Mouse (Mus musculus): ENCODE results near the gene Dnah17. TPM values are rescaled to one million over a fixed set of nuclear protein-coding genes. Genes with fewer than 3 reads are reported as not detected.

Gene Dnah17
- polyA plus RNA-seq, 1 experiment from 2014 or later, result 0.04 TPM

DNA sequence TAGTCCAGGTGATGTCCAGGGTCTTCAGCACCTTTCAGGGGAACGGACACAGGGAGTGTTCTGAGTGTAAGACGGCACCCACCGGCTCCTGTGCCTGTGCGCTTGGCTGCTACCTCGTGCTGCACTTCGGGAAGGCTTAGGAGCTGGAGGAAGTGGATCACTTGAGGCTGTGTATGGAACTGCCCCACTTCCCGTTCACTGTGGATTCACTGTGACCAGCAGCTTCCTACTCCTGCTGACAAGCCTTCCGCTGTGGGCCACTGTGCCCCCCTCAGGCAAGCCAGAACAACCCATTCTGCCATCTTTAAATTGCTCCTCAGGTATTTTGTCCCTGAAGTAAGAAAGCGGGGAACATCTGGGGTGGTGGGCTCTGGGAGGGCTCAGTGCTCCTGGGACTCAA, 35.4 kb downstream of the Dnah17 start:
- Histone ChIP-seq H3K4me2 (replicated peaks; ENCODE audit: low read depth) (no peak overlapping the region), H3K27ac (replicated peaks) (no peak overlapping the region), H3K9me3 (ENCODE audit: control insufficient read depth, low read length) (no peaks in the 10 kb centered on the region), H3K36me3 (ENCODE audit: control insufficient read depth, insufficient read depth, low read length) (no peaks in the 10 kb centered on the region), H3K4me1 (replicated peaks; ENCODE audit: control insufficient read depth, insufficient read depth) (no peaks in the 10 kb centered on the region), H3K9ac (ENCODE audit: low read length) (no peak overlapping the region), H3K27me3 (ENCODE audit: control insufficient read depth, insufficient read depth, low read length) (no peaks in the 10 kb centered on the region), H3K4me3 (ENCODE audit: low read depth, low read length) (no peak overlapping the region)
- DNase-seq (ENCODE audit: low spot score) (no peak), ATAC-seq (ENCODE audit: low FRiP score, low TSS enrichment) (no peak)
- 86% methylated on average over 9 of the region's 9 CpGs for WGBS
- TF ChIP-seq CTCF (IDR thresholded peaks at IDR 0.05; ENCODE audit: low read depth), result no peak
- TF ChIP-seq EP300 (optimal IDR thresholded peaks at IDR 0.05), result no peak

DNA sequence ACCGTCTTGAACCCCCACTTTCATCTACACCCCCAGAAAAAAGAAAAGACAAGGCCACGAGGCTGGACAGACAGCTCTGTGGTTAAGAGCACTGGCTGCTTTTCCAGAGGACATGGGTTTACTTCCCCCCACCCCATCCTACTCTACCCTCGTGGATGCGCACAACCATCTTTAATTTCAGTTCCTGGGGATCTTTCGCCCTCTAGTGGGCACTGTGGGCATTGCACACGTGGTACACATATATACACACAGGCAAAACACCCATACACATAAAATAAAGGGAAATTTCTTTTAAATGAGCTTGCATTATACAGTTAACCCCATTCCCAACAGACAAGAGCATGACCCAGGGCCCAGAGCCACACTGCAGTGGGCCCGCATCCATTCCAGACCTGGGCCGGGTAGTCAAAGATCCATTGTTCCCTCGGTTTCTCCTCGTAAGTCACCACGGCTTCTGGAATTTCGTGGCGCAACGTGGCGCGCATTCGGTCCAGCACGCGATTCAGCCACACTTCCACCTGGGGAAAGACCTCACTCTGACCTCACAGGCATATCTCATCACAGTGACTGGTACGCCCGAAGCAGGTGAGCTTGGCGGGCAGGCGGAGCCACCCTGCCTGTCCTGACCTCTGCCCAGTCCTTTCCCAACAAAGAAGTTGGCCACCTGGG, 39.3 kb downstream of the Dnah17 start:
- no peaks in the 10 kb centered on the region for H3K9me3 ChIP-seq (ENCODE audit: control insufficient read depth, low read length)
- TF ChIP-seq CTCF (IDR thresholded peaks at IDR 0.05; ENCODE audit: low read depth) (peak; percentile 70), EP300 (optimal IDR thresholded peaks at IDR 0.05) (no peak)
- H3K27me3 ChIP-seq (ENCODE audit: control insufficient read depth, insufficient read depth, low read length), result no peaks in the 10 kb centered on the region
- no peak overlapping the region for H3K4me2 ChIP-seq (replicated peaks; ENCODE audit: low read depth)
- no peak for ATAC-seq (ENCODE audit: low FRiP score, low TSS enrichment)
- H3K36me3 ChIP-seq (ENCODE audit: control insufficient read depth, insufficient read depth, low read length), result no peaks in the 10 kb centered on the region
- H3K9ac ChIP-seq (ENCODE audit: low read length), result no peak overlapping the region
- no peak overlapping the region for H3K27ac ChIP-seq (replicated peaks)
- no peak for DNase-seq (ENCODE audit: low spot score)
- WGBS, result 87% methylated on average over 23 of the region's 23 CpGs
- H3K4me3 ChIP-seq (ENCODE audit: low read depth, low read length), result no peak overlapping the region
- H3K4me1 ChIP-seq (replicated peaks; ENCODE audit: control insufficient read depth, insufficient read depth), result no peaks in the 10 kb centered on the region

DNA sequence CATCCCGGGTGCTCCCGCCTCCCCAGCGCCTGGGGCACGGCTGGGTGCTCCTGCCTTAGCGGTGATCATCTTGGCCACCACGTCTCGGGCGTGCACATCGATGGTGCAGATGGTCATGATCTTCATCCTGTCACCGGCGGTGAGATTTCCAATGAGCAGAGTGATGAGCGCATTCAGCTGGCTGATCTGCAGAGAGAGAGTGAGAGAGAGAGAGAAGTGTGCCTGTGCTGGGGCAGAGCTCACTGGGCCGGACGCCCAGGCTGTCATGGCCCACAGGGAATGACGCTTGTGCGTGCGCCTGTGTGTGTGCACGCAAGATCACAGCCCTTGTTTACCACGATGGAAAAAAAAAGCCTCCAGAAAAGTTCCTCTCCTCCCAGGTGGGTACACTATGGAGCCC, 41.5 kb downstream of the Dnah17 start:
- WGBS, result 70% methylated on average over 19 of the region's 19 CpGs
- no peak overlapping the region for H3K9ac ChIP-seq (ENCODE audit: low read length)
- no peak overlapping the region for H3K4me2 ChIP-seq (replicated peaks; ENCODE audit: low read depth)
- H3K27ac ChIP-seq (replicated peaks), result no peak overlapping the region
- H3K36me3 ChIP-seq (ENCODE audit: control insufficient read depth, insufficient read depth, low read length), result no peaks in the 10 kb centered on the region
- DNase-seq (ENCODE audit: low spot score) (no peak), ATAC-seq (ENCODE audit: low FRiP score, low TSS enrichment) (no peak)
- H3K27me3 ChIP-seq (ENCODE audit: control insufficient read depth, insufficient read depth, low read length), result no peaks in the 10 kb centered on the region
- no peak overlapping the region for H3K4me3 ChIP-seq (ENCODE audit: low read depth, low read length)
- H3K9me3 ChIP-seq (ENCODE audit: control insufficient read depth, low read length), result no peaks in the 10 kb centered on the region
- no peak for TF ChIP-seq EP300 (optimal IDR thresholded peaks at IDR 0.05)
- TF ChIP-seq CTCF (IDR thresholded peaks at IDR 0.05; ENCODE audit: low read depth), result no peak
- no peaks in the 10 kb centered on the region for H3K4me1 ChIP-seq (replicated peaks; ENCODE audit: control insufficient read depth, insufficient read depth)

DNA sequence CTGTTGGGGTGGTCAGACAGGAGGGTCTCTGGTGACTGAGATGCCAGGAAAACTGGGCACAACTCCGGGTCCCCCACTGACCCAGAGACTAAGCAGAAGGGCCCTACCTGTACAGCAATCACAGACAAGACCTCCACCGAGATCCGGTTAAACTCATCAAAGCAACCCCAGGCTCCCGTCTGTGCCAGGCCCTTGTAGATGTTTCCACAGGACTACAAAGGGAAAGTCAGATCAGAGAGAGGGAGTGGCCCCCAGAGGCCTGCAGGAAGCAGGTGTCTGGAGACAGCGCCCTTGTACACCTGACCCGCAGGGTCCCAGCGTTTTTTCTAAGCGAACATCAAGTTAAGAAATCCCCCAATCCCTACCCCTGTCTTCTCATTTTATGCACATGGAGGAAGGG, 44.5 kb downstream of the Dnah17 start:
- no peak for ATAC-seq (ENCODE audit: low FRiP score, low TSS enrichment)
- no peaks in the 10 kb centered on the region for H3K27me3 ChIP-seq (ENCODE audit: control insufficient read depth, insufficient read depth, low read length)
- H3K9ac ChIP-seq (ENCODE audit: low read length), result no peak overlapping the region
- no peak for DNase-seq (ENCODE audit: low spot score)
- no peaks in the 10 kb centered on the region for H3K36me3 ChIP-seq (ENCODE audit: control insufficient read depth, insufficient read depth, low read length)
- H3K4me3 ChIP-seq (ENCODE audit: low read depth, low read length), result no peak overlapping the region
- no peak overlapping the region for H3K27ac ChIP-seq (replicated peaks)
- no peak overlapping the region for H3K4me2 ChIP-seq (replicated peaks; ENCODE audit: low read depth)
- no peak for TF ChIP-seq EP300 (optimal IDR thresholded peaks at IDR 0.05)
- TF ChIP-seq CTCF (IDR thresholded peaks at IDR 0.05; ENCODE audit: low read depth), result no peak
- no peaks in the 10 kb centered on the region for H3K9me3 ChIP-seq (ENCODE audit: control insufficient read depth, low read length)
- no peaks in the 10 kb centered on the region for H3K4me1 ChIP-seq (replicated peaks; ENCODE audit: control insufficient read depth, insufficient read depth)
- WGBS, result 57% methylated on average over 8 of the region's 8 CpGs

DNA sequence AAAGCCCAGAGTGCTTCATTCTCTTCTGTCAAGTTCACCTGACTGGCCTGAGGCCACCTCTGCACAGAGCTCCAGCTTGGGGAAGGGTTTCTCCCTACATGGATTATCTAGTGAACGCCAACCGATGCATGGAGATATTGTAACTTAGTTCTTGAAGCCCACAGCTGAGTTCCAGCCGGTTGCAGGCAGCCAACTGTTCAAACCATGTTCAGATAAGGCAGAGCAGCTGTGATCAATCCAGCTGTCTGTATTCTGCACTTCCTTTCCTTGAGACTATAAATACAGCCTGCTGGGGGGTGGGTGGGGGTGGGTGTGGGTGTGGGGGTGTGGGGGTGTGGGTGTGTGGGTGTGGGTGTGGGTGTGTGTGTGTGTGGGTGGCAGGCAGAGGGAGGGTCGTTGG, 45.3 kb downstream of the Dnah17 start:
- DNase-seq (ENCODE audit: low spot score) (no peak), ATAC-seq (ENCODE audit: low FRiP score, low TSS enrichment) (no peak)
- no peaks in the 10 kb centered on the region for H3K4me1 ChIP-seq (replicated peaks; ENCODE audit: control insufficient read depth, insufficient read depth)
- H3K9me3 ChIP-seq (ENCODE audit: control insufficient read depth, low read length), result no peaks in the 10 kb centered on the region
- no peaks in the 10 kb centered on the region for H3K36me3 ChIP-seq (ENCODE audit: control insufficient read depth, insufficient read depth, low read length)
- TF ChIP-seq CTCF (IDR thresholded peaks at IDR 0.05; ENCODE audit: low read depth), result no peak
- no peak for TF ChIP-seq EP300 (optimal IDR thresholded peaks at IDR 0.05)
- 28% methylated on average over 4 of the region's 4 CpGs for WGBS
- no peak overlapping the region for H3K9ac ChIP-seq (ENCODE audit: low read length)
- H3K4me3 ChIP-seq (ENCODE audit: low read depth, low read length), result no peak overlapping the region
- no peak overlapping the region for H3K27ac ChIP-seq (replicated peaks)
- no peaks in the 10 kb centered on the region for H3K27me3 ChIP-seq (ENCODE audit: control insufficient read depth, insufficient read depth, low read length)
- no peak overlapping the region for H3K4me2 ChIP-seq (replicated peaks; ENCODE audit: low read depth)

DNA sequence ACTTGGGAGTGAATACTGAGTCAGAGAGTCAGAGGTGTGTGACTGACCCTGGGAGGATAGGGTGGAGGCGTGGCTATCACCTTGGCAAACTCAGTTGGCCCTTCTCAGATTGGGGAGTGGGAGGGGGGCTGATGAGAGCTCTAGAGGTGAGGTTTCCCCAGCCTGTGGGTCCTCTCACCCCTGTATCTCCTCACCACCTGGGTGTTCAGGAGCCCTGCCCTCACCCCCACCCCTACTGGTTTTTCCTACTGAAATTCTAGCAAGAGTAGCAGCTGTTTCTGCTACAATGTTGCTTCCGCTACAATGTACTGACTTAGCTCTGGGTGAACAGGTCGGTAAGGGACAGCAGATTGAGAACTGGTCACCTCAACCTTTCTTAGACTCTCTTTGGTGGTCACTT, 46.2 kb downstream of the Dnah17 start:
- Histone ChIP-seq H3K27me3 (ENCODE audit: control insufficient read depth, insufficient read depth, low read length) (no peaks in the 10 kb centered on the region), H3K4me1 (replicated peaks; ENCODE audit: control insufficient read depth, insufficient read depth) (no peaks in the 10 kb centered on the region), H3K36me3 (ENCODE audit: control insufficient read depth, insufficient read depth, low read length) (no peaks in the 10 kb centered on the region), H3K9ac (ENCODE audit: low read length) (no peak overlapping the region), H3K9me3 (ENCODE audit: control insufficient read depth, low read length) (no peaks in the 10 kb centered on the region), H3K27ac (replicated peaks) (no peak overlapping the region), H3K4me2 (replicated peaks; ENCODE audit: low read depth) (no peak overlapping the region), H3K4me3 (ENCODE audit: low read depth, low read length) (no peak overlapping the region)
- 80% methylated on average over 3 of the region's 3 CpGs for WGBS
- DNase-seq (ENCODE audit: low spot score), result no peak
- TF ChIP-seq CTCF (IDR thresholded peaks at IDR 0.05; ENCODE audit: low read depth), result no peak
- TF ChIP-seq EP300 (optimal IDR thresholded peaks at IDR 0.05), result no peak
- no peak for ATAC-seq (ENCODE audit: low FRiP score, low TSS enrichment)

Measured in stomach, postnatal 0 days (tissue).